Mouse (Mus musculus): Measurements from ENCODE around the gene Elof1. TPM values are rescaled to one million over a fixed set of nuclear protein-coding genes. Genes with fewer than 3 reads are reported as not detected.
A peak's percentile ranks its signal among the peaks of the same experiment; 100 is the strongest.

Gene Elof1
- total RNA-seq, 2 experiments from 2014 or later: 63.0 to 63.7 TPM

DNA sequence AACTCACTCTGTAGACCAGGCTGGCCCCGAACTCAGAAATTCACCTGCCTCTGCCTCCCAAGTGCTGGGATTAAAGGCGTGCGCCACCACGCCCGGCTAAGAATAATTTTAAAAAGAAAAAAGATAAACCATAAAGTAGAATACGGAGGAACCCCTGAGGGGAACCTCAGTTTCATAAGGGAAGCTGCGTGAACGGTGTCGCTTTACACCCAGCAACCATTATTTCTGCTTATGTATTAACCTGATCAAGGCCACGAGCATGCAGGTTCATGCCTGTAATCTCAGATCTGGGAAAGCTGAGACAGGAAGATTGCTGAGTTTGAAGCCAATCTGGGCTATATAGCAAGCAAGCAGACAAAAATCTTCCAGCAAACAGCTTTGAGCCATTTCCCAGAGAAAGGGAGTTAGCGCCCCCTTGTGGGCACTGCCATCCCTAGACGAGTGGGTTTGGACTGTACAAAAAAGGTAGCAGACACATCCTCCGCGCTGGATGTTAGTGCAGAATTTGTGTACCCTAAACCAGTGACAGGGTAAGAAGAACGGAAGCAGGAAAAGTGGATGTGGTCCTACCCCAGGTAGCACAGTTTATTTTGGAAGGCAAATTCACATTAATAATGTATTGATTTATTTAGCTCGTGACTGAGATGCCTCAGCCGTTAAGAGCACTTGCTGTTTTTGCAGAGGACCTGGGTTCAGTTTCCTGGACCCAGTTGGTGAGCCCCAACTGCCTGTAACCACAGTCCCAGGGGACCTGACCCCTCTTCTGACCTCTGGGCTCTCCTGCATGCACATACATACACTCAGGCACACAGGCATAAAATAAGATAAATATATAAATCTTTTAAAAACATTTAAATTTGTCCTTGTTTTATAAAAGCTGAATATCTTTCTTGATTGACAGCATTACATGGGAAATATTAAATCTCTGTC is 26.4 kb upstream of the Elof1 start:
- intact Hi-C loops (cut with DNase I): loop anchor here (5.0 kb wide), 1 partner anchor 76 kb away; no protein-coding TSS in a partner anchor
- DNase-seq (ENCODE audit: extremely low spot score in 1 of 2, low spot score in 2 of 2): peak; percentile 74 to 87

DNA sequence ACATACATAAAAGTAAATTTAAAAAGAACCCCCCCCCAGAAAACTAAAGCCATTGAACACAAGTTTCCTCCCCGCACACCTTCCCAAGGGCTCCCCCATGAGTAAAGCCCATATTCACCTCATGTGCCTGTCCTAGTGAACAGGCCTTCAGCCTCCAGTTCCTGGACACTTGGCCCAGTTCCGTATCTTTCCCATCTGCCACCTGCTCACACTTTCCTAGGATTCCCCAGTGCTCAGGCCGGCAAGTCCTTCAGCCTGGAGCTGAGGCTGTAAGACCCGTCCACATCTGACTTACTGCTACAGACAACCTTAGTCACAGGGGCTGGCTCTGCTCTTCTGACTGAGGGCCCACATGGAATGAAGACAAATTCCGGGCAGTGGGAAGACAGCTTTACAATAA is 22.8 kb upstream of the Elof1 start:
- intact Hi-C loops (cut with DNase I): loop anchor here (5.0 kb wide), 1 partner anchor 72 kb away; no protein-coding TSS in a partner anchor
- no peak for DNase-seq (ENCODE audit: extremely low spot score in 1 of 2, low spot score in 2 of 2)

DNA sequence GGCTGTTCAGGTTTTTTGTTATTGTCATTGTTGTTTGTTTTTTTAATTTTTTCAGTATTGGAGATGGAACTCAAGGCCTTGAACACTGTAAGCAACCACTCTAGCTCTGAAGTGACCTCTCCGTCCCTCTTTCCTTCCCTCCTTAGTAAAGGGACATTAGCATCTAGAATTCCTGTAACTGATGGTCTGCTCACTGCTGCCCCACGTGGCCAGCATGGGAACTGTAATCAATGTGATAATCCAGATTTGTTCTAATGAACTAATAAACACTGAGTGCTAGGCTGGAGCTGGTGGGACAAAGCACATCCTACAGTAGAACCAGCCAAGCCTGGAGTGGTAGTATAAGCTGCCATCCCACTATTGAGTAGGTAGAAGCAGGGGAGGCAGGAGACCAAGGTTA is 21.5 kb upstream of the Elof1 start:
- DNase-seq (ENCODE audit: extremely low spot score in 1 of 2, low spot score in 2 of 2): no peak
- intact Hi-C loops (cut with DNase I): no loop called here

DNA sequence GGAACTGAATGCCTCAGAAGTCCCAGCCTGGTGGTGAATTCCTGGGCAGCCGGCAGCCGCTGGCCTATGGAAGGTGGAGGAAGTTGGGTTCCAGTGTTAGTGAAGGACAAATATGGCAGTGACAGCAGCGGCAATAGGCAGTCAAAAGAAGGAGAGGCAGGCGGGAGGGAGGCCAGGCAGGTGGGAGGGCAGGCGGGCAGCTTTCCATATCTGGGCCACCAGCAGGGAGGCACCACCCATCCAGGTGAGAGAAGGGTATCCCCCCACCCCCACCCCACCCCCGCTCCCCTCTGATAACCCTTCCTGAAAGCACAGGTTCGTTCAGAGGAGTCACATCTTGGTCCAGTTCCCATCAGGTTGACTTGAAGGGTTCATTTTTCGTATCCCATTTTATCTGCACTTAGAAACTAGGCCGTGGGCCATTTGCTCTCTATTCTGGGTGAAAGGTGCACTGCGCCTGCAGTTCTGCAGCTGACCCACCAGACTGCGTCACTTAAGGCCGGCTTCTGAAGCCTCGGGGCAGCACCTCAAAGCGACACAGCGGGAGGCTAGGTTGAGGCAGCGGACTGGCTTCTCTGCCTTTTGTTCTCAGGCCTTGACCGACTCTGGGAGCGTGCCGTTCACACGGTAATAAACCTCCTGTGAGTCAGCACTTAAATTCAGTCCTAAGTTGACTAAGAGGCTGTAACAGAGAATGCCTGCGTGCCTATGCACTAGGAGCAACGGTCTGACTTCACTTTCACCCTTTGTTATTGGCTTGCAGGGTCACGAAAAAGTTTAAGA is 20.0 kb upstream of the Elof1 start:
- peak in 1 of 2 experiments; percentile 59 for DNase-seq (ENCODE audit: extremely low spot score in 1 of 2, low spot score in 2 of 2)
- intact Hi-C loops (cut with DNase I): no loop called here

DNA sequence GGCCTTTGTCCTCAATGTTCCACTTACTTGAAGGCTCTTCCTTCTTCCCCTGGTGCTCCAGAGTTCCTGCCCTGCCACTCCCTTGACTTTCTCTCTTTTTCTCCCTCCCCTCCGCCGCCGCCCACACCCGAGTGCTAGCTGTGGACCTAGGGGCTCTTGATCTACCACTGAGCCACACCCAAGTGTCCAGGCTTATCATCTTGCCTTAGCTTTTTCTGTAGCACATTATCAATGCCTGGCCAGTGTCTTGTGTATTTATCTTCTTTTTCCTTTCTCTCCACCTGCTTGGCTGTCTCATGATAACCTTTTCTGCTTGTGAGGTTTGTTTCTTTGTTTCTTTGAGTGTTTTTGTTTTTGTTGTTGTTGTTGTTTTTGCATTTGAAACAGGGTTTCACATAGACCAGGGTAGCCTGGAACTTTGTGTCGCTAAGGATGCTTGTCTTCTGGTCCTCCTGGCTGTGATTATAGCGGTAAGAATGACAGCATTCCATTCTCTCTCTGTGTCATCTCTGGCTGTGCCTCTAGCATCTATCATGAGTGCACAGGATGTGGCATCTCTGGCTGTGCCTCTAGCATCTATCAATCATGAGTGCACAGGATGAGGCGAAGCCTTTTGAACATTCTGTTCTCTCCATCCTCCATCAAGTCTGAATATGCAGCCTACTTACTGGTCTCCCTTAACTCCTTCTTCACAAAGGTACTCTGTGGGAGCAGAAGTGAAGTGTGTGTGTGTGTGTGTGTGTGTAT is 18.8 kb upstream of the Elof1 start, which contains the start of gene Acp5:
TSS of gene Acp5 (minus strand) at position 68 of the 747 bp plus-strand sequence.
- intact Hi-C loops (cut with DNase I): no loop called here
- no peak for DNase-seq (ENCODE audit: extremely low spot score in 1 of 2, low spot score in 2 of 2)

DNA sequence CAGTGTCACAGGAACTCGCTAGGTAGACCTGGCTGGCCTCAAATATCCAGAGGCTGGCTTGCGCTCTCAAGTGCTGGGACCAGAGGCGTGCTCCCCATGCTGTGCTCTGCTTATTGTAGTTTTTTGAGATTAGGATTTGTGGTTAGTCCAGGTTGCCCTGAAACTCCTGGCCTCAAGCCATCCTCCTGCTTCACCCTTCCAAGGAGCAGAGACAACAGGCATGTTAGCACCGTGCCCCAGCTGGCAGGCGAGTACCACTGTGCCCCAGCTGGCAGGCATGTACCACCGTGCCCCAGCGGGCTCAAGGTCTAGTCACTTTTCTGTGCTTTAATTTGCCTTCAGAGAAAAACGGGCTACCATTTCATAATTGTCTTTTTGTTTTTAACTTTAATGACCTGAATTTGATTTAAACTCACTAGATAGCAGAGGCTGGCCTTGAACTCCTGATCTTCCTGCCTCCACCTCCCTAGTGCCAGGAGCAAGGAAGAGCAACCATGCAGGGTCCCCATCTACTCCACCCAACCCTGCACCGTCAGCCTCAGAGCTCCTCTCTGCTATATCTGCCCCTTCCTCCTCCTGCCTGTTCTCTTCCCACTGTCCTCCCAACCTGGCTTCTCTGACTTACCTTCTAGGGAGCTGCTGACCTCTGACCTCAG is 18.1 kb upstream of the Elof1 start:
- intact Hi-C loops (cut with DNase I): no loop called here
- no peak for DNase-seq (ENCODE audit: extremely low spot score in 1 of 2, low spot score in 2 of 2)

DNA sequence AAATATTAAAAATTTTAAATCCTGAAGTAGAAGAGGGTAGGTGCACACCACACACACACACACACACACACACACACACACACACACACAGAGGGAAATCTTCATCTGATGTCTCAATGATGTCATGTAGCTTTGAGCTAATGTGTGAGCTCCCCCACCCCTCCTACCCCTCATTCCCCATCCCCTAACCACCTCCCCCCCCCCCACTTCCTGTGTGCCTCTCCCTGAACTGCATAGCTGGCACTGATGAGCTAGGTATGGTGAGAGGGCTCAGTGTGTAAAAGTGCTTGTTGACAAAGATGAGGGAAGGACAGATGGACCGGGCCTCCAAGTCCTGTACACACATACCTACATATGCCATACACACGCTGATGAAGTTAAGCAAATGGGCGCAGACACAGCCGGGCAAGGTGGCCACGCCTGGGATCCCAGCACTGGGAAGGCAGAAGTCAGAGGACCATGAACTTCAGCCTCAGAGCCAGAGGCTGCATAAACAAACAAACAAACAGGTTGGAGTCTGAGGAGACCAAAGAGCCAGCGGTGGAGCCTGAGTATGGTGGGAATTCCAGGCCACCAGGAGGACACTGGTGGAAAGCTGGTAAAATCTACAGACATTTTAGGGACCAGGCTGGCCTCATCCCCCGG is 17.4 kb upstream of the Elof1 start:
- no peak for DNase-seq (ENCODE audit: extremely low spot score in 1 of 2, low spot score in 2 of 2)
- intact Hi-C loops (cut with DNase I): no loop called here

DNA sequence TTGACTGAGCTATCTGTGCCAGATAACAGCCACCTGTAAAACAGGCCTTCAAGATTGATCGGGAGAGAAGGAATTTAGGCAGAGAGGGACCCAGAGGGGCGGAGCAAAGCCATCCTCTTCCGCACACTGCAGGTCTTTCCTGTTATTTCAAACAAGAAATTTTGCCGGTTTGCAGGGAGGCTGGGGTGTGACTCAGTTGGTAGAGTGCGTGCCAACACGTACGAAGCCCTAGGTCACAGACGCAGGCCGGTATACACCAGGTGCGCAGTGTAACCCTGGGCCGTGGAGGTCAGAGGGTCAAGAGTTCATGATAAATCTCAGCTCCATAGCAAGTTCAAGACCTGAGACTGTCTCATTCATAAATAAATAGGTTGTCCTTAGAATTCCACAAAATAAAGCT is 15.2 kb upstream of the Elof1 start:
- DNase-seq (ENCODE audit: extremely low spot score in 1 of 2, low spot score in 2 of 2): no peak
- intact Hi-C loops (cut with DNase I): no loop called here

DNA sequence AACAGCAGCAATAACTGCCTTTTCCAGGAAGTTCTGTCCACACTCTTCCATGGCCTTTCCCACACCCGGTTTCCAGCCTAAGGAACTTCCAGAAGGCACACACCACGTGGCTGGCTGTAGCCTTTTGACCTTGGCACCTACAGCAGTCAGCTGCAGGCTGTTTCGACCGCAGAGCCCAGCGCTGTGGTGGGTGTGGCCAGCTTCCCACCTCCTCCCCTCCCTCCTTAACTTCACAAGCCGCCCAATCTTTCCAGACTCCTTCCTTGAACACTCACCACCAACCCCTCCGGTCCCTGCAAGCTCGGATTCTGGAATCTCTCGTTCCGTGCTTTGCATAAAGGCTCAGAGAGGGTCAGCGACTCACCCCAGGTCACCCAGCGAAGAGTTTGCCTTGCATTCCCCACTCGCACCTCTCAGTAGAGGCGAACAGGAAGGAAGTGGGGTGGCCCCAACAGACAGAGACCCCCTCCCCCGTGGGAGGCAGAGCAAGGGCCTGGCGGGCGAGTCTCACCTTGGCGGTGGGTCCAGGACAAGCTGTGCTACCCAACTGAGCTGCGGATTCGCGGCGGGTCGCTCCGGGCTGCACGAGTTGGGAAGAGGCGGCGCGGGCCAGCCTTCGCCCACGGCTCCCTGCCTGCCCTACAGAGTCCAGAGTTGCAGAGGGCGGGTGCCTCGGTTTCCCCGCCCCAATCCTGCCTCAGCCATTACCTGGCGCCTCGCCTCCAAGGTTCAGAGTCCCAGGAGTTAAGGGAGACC is 14.4 kb upstream of the Elof1 start:
- intact Hi-C loops (cut with DNase I): no loop called here
- peak in 1 of 2 experiments; percentile 62 for DNase-seq (ENCODE audit: extremely low spot score in 1 of 2, low spot score in 2 of 2)

DNA sequence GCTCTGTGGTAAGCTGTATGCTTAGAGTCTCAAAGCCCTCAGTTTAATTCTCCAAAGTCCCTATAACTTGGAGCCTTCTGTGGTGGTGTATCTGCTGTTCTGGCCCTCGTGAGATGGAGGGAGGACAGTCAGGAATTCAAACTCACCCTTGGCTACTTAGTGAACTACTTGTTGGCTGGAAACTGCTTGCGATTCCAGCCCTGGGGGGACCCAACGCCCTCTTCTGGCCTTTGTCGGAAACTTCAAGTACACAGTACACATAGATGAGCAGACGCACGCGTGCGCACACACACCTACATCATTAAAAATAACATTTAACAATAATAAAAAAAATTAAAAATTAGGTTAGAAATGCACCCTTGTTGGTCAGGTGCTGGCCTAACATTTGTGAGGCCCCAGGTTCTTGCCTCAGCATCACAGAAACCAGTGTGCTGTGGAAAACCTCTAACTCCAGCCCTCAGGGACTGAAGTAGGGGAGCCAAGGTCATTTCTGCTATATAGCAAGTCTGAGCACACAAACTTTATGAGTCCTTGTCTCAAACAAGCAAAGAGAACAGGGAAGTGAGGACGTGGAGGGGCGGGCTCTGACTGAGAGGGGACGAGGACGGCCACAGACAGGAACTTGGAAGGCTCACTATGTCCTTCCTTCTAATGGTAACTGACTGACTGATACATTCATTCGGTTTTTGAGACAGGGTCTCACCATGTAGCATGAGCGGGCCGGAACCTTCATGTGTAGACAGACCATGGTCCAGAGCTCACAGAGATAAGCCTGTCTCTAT is 8.5 kb upstream of the Elof1 start:
- no peak for DNase-seq (ENCODE audit: extremely low spot score in 1 of 2, low spot score in 2 of 2)

DNA sequence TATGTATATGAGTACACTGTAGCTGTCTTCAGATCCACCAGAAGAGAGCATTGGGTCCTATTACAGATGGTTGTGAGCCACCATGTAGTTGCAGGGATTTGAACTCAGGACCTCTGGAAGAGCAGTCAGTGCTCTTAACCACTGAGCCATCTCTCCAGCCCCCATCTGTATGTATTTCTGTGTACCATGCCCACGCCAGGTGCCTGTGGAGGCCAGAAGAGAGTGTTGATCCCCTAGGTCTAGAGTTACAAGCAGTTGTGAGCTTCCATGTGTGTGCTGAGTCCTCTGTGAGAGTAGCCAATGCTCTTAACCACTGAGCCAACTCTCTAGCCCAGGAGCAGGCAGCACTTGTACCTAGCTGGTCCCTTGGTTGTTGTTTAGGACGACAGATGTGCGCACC is 7.2 kb upstream of the Elof1 start:
- intact Hi-C loops (cut with DNase I): no loop called here
- DNase-seq (ENCODE audit: extremely low spot score in 1 of 2, low spot score in 2 of 2): no peak

More for the DNA sequence above, 8.5 kb upstream of the Elof1 start:
- intact Hi-C loops (cut with DNase I): no loop called here

DNA sequence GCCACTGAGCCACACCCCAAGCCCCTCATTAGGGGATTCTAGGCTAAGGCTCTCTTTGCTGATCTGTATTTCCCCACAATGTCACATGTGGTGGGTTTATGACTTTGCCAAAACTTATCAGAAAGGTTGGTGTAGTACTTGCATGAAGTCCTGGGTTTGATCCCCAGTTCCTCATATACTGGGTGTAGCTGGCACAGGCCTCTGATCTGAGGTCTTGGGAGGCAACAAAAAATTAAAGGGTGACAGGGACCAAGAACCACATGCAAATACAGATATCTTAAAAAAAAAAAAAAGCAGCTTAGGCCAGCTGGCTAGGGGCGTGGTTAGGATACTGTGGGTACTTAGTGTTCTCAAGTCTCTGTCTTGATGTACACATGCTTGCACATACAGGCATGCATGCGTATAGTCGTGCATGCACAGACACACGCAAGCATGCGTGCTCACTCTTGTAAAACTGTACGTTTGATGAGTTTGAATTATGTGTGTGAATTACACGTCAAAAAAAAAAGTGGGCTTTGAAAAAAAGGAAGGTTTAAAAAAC is 6.2 kb upstream of the Elof1 start:
- intact Hi-C loops (cut with DNase I): no loop called here
- DNase-seq (ENCODE audit: extremely low spot score in 1 of 2, low spot score in 2 of 2): no peak

DNA sequence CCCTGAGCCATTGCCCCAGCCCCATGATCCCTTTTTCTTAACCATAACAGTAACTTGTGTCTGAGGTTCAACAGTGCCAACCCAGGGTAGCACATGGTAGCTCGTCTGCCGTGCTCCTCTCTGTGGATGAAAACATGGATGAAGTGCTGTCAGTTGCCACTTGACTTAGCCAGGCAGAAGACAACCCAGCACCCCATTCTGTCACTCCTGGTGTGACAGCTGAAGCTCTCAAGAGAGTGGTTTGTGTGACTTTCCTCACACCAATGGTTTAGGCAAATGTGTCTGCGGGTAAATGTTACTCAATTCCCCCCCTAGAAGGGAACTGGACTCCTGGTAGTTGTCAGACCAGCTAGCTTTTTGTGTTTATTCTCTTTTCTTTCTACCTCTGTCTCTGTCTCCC is 5.0 kb upstream of the Elof1 start:
- intact Hi-C loops (cut with DNase I): no loop called here
- no peak for DNase-seq (ENCODE audit: extremely low spot score in 1 of 2, low spot score in 2 of 2)

DNA sequence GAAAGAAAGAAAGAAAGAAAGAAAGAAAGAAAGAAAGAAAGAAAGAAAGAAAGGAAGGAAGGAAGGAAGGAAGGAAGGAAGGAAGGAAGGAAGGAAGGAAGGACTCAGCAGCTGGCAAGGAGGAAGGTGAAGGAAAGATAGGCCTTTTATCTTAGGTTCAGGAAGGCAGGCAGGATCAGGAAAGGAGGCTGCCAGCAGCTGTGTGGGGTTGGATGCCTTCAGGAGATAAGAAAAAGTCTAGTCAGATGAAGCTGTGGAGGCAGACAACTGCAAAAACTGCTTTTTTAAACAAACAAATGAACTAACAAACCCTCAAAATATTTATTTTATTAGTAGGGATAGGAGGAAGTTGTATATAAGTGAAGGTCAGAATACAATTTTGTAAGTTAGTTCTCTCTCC is 4.6 kb upstream of the Elof1 start:
- DNase-seq (ENCODE audit: extremely low spot score in 1 of 2, low spot score in 2 of 2): no peak
- intact Hi-C loops (cut with DNase I): no loop called here

DNA sequence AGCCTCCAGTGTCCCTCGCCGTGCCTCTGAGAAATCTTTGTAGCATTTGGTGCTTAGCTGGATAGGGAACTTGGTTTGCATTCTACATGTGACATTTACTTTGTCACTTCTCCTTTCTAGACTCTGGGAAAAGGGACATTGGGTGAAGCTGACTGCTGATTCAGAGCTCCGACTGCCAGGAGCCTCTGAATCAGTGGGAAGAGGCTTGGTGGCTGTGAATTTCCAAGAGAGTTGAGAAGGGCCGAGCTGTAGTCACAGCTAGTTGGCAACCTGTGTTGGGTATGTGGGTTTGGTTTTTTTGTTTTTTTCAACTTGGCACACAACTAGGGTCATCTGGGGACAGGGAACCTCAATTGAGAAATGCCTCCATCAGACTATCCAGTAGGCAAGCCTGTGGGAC is 2.6 kb upstream of the Elof1 start:
- DNase-seq (ENCODE audit: extremely low spot score in 1 of 2, low spot score in 2 of 2): no peak
- intact Hi-C loops (cut with DNase I): no loop called here

DNA sequence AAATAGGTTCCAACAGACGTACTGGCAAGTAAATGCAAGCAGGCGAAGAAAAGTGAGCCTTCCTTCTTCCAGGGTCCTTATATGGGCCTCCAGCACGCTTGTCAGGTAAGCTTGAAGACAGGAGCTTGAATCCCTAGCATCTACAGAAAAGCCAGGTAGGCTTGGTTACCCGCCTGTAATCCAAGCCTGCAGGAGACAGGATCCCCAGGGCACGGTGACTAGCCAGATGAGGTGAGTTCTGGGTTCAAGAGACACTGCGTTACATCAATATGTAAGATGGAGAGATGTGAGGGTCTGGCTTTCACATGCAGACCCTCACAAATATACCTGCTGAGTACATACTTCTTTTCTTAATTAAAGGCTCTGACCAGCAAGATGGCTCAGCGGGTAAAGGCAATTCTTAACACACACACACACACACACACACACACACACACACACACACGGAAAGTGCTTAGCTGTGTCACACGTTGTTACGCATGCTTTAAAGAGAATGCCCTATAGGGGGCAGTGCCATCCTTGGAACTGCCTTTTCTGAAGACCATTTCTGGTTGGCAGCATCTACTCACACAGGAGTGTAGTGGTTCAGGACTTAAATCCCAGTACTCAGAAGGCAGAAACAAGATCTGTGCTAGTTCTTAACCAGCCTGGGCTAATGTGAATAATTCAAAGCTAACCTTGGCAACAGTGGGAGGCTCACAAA is 933 bp upstream of the Elof1 start:
- intact Hi-C loops (cut with DNase I): no loop called here
- DNase-seq (ENCODE audit: extremely low spot score in 1 of 2, low spot score in 2 of 2): peak; percentile 42 to 58
